Mouse (Mus musculus) hindbrain, embryonic 16.5 days (tissue): Measurements from ENCODE around the gene Ccdc152. TPM values are rescaled to one million over a fixed set of nuclear protein-coding genes. Genes with fewer than 3 reads are reported as not detected.

Source experiments
- ATAC-seq: fragments of 200-750 bp; cut with Nextera tagmentation; 2 replicates; pipeline ENCODE4 v1.8.0; 2017; ENCODE audit warnings: moderate TSS enrichment, moderate library complexity
- H3K27ac ChIP-seq: fragments of 300-500 bp; sonication (generic); 2 replicates; pipeline ENCODE4 v1.5.1; 2014; ENCODE audit warnings: low read depth, mild to moderate bottlenecking, control low read depth, low read length, moderate library complexity
- H3K27me3 ChIP-seq: fragments of 300-500 bp; sonication (generic); replicated peaks from 2 replicates; pipeline ENCODE4 v1.6.1; 2014; ENCODE audit warnings: low read length; ENCODE audit not compliant: control insufficient read depth, insufficient read depth
- H3K36me3 ChIP-seq: fragments of 300-500 bp; sonication (generic); 2 replicates; pipeline ENCODE4 v1.6.1; 2014; ENCODE audit warnings: mild to moderate bottlenecking, low read length, moderate library complexity, mixed read lengths; ENCODE audit not compliant: control insufficient read depth, insufficient read depth
- H3K4me1 ChIP-seq: fragments of 300-500 bp; sonication (generic); 2 replicates; pipeline ENCODE4 v1.6.1; 2014; ENCODE audit warnings: low read depth, low read length; ENCODE audit not compliant: control insufficient read depth, insufficient read depth
- H3K4me2 ChIP-seq: fragments of 300-500 bp; sonication (generic); 2 replicates; pipeline ENCODE4 v1.6.1; 2014; ENCODE audit warnings: mild to moderate bottlenecking, low read length, control low read depth, moderate library complexity
- H3K4me3 ChIP-seq: fragments of 300-500 bp; sonication (generic); 2 replicates; pipeline ENCODE4 v1.5.1; 2014; ENCODE audit warnings: mild to moderate bottlenecking, low read length, control low read depth, moderate library complexity
- H3K9ac ChIP-seq: fragments of 300-500 bp; sonication (generic); 2 replicates; pipeline ENCODE4 v1.6.1; 2014; ENCODE audit warnings: low read depth, mild to moderate bottlenecking, control low read depth, low read length, moderate library complexity
- H3K9me3 ChIP-seq: fragments of 300-500 bp; sonication (generic); 2 replicates; pipeline ENCODE4 v1.6.1; 2014; ENCODE audit warnings: mild to moderate bottlenecking, low read length, moderate library complexity; ENCODE audit not compliant: control insufficient read depth
- WGBS: fragments of 180-500 bp; shearing (Covaris S2); extraction: QIAGEN DNeasy Blood & Tissue Kit; methylation state at CpG from one replicate; pipeline ENCODE4 v1.1.7; 2014; 5-methylcytosine and 5-hydroxymethylcytosine counted together
- polyA plus RNA-seq: library from polyadenylated mRNA; unstranded; fragments of >200 nt; fragmentation: Nextera tagmentation; extraction: Ambion mirVana; gene quantifications from 2 replicates; pipeline ENCODE4 v1.2.1, GENCODE M21; 2015

Gene Ccdc152
- polyA plus RNA-seq, 1 experiment from 2014 or later: 0.25 TPM

DNA sequence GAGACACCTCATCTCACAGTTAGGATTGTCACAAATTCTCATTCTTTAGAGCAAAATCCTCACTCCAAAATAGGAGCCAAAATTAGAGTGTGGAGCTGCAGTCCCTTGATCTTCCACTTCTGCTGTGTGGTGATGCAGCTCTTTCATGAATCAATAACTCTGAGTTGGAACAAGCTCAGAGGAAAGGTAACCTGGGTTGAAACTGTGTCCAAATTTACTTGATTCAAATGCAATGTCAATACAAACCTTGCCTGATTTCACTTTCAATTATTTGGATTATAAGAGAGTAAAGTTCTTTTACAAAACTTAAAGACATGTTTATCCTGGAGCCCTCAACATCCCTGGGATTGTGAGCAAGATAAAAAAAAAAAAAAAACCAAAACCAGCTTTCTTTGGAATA lies 19.7 kb upstream of the Ccdc152 start:
- Histone ChIP-seq H3K4me1 (no peaks in the 10 kb centered on the region), H3K27me3 (no peaks in the 10 kb centered on the region), H3K4me2 (no peak overlapping the region), H3K27ac (no peak overlapping the region), H3K36me3 (no peaks in the 10 kb centered on the region), H3K4me3 (no peak overlapping the region), H3K9ac (no peak overlapping the region), H3K9me3 (no peaks in the 10 kb centered on the region)
- no peak for ATAC-seq

DNA sequence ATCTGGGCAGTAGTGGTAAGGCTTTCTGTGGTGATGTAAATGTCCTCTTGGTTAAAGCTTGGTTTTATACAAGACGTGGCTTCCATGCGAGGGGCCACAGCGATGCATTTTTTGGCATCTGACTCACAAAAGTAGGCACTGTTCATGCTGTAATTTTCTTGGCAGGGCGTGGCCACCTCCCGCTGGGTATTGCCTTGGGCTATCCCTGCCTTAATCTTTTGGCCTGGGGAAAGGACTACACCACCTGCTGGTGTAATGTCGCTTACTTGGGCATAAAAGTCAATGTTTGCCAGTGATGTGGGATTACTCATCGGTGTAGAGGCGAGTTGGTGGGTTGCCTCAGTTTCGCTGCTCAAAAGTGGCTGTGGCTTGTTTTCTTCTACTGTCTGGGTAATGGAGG lies 16.6 kb upstream of the Ccdc152 start:
- 82% methylated on average over 9 of the region's 9 CpGs for WGBS
- Histone ChIP-seq H3K4me3 (no peak overlapping the region), H3K36me3 (no peaks in the 10 kb centered on the region), H3K4me1 (no peaks in the 10 kb centered on the region), H3K27me3 (no peaks in the 10 kb centered on the region), H3K27ac (no peak overlapping the region), H3K9me3 (no peaks in the 10 kb centered on the region), H3K9ac (no peak overlapping the region), H3K4me2 (no peak overlapping the region)
- no peak for ATAC-seq

DNA sequence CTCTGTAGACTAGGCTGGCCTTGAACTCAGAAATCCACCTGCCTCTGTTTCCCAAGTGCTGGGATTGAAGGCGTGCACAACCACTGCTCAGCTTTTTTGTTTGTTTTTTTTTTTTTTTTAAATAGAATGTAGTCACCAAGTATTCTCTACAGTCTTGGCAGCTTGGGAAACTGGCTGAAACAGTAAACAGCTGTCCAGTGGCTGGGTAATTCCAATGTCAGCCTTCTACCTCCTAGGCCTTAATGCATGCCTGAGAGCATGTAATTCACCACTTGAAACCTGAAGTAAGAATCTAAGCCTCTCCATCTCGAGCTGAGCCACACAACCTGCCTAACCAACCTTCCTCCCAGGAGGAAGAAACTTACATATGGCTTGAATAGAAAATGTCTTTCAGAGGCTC lies 13.3 kb upstream of the Ccdc152 start:
- 84% methylated on average over 2 of the region's 2 CpGs for WGBS
- Histone ChIP-seq H3K4me1 (no peaks in the 10 kb centered on the region), H3K9me3 (no peaks in the 10 kb centered on the region), H3K36me3 (no peaks in the 10 kb centered on the region), H3K4me2 (no peak overlapping the region), H3K27me3 (no peaks in the 10 kb centered on the region), H3K9ac (no peak overlapping the region), H3K4me3 (no peak overlapping the region), H3K27ac (no peak overlapping the region)
- no peak for ATAC-seq

DNA sequence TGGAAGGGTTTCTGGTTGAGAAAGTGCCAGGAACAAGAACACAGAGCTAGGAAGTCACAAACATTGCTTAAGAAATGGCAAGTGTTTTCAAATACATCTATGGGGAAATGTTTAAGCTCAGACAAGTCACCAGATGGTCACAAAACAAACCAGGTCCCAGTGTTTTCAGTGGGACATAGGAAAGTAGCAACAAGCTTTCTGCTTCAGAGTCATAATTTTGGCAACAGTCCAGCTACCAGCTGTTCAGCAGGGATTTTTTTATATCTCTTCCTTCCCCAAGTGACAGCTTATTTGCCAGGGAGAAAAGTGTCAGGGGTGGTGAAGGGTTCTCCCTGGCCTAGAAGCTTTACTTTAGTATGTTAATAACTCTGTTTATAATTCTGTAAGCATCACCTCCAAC lies 9.6 kb upstream of the Ccdc152 start:
- H3K27ac ChIP-seq: no peak overlapping the region
- H3K4me3 ChIP-seq: no peak overlapping the region
- ATAC-seq: no peak
- H3K27me3 ChIP-seq: no peaks in the 10 kb centered on the region
- H3K4me2 ChIP-seq: no peak overlapping the region
- no peaks in the 10 kb centered on the region for H3K9me3 ChIP-seq
- H3K9ac ChIP-seq: no peak overlapping the region
- no peaks in the 10 kb centered on the region for H3K4me1 ChIP-seq
- H3K36me3 ChIP-seq: no peaks in the 10 kb centered on the region

DNA sequence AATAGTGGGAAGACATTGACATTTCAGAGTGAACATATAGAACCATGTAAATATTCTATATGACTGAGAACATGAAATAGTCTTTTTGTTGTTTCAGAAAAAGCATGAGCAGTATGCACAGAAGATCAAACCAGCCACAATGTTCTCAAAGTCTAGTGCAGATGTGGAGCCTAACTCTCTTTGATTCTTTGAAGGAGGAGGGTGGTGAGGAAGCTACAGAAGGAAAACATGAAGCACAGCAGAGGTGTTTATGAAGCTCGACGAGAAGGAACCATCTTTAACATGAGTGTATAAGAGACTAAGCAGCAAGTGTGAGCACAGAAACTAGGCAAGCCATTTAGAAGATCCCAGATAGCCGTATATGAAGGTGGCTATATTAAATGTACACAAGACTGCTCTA lies 6.5 kb upstream of the Ccdc152 start:
- 95% methylated on average over 3 of the region's 3 CpGs for WGBS
- ATAC-seq: no peak

DNA sequence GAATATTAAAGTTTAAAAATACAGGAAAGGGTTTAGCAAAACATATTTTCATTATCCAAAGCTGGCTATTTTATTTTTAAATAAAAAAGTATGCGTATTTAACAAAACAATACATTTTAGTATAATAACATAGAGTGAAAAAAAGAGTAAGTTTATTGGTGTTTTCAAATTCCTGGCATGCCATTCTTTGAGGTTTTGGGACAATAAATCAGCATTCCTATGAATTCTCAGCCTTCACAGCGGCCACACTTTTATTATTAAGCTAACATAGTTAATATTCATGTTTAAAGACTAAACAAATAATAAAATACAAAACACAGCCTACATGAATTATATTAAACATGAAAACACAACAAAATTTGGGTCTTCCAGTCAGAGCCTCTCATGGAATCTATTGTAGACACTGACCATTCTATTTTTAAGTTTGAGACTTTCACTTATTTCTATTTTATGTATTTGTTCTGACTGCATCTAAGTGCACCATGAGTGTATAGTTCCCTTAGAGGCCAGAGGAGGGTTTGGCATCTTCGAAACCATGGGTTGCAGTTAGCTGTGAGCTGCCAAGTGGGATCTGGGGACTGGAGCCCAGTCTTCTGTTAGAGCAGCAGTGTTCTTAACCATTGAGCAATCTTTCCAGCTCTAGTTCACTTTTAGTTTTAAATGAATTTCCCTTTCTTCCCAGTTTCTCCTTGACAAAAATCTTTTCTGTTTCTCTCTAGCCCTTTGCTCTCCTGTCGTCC lies 2.8 kb downstream of the Ccdc152 start:
- ATAC-seq: no peak
- Histone ChIP-seq H3K27me3 (no peaks in the 10 kb centered on the region), H3K4me1 (no peaks in the 10 kb centered on the region), H3K27ac (no peak overlapping the region), H3K9ac (no peak overlapping the region), H3K4me3 (no peak overlapping the region), H3K4me2 (no peak overlapping the region), H3K9me3 (no peaks in the 10 kb centered on the region), H3K36me3 (no peaks in the 10 kb centered on the region)
- WGBS: 83% methylated on average over 4 of the region's 4 CpGs

More for the DNA sequence above, 6.5 kb upstream of the Ccdc152 start:
- Histone ChIP-seq H3K27ac (no peak overlapping the region), H3K27me3 (no peaks in the 10 kb centered on the region), H3K9ac (no peak overlapping the region), H3K9me3 (no peaks in the 10 kb centered on the region), H3K4me2 (no peak overlapping the region), H3K4me3 (no peak overlapping the region), H3K4me1 (no peaks in the 10 kb centered on the region), H3K36me3 (no peaks in the 10 kb centered on the region)

DNA sequence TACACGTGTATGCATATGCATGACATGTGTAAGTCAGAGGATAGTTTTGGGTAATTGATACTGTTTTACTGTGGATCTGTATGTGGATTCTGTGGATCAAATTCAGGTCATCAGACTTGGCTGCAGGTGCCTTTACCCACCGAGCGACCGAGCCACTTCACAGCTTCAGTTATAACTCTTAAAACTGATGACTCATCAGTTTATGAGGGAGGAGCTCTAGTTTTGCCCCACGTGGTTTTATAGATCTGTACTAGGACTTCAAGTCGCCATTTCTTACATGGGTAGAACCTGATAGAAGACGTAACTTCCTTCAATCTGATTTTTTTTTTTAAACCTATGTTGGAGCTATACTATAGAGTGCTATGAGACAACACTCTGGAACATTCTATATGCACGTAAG lies 5.7 kb downstream of the Ccdc152 start:
- 88% methylated on average over 8 of the region's 8 CpGs for WGBS
- H3K4me2 ChIP-seq: no peak overlapping the region
- H3K9ac ChIP-seq: no peak overlapping the region
- H3K9me3 ChIP-seq: no peaks in the 10 kb centered on the region
- ATAC-seq: no peak
- H3K27me3 ChIP-seq: no peaks in the 10 kb centered on the region
- H3K27ac ChIP-seq: no peak overlapping the region
- H3K36me3 ChIP-seq: no peaks in the 10 kb centered on the region
- no peak overlapping the region for H3K4me3 ChIP-seq
- H3K4me1 ChIP-seq: no peaks in the 10 kb centered on the region

DNA sequence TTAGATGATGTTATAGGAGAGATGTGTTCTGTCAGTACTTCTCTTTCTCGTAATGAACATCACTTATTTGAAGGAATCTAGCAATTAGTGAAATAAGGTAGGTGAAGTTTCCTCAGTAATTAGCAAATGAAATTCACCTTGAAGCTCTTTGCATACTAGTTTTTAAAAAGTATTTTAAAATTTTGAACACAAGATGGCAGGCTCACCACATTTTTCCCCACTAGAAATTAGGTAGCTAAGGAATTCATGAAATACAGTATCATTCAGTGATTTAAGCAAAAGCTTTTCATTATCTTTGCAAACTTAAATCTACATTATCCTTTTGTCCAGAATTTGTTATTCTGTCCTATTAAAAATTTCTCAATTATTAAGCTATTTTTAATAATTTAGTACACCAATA lies 7.3 kb downstream of the Ccdc152 start:
- ATAC-seq: no peak
- 90% methylated on average over 1 of the region's 1 CpGs for WGBS
- Histone ChIP-seq H3K27me3 (no peaks in the 10 kb centered on the region), H3K4me2 (no peak overlapping the region), H3K9me3 (no peaks in the 10 kb centered on the region), H3K4me3 (no peak overlapping the region), H3K27ac (no peak overlapping the region), H3K4me1 (no peaks in the 10 kb centered on the region), H3K9ac (no peak overlapping the region), H3K36me3 (no peaks in the 10 kb centered on the region)

DNA sequence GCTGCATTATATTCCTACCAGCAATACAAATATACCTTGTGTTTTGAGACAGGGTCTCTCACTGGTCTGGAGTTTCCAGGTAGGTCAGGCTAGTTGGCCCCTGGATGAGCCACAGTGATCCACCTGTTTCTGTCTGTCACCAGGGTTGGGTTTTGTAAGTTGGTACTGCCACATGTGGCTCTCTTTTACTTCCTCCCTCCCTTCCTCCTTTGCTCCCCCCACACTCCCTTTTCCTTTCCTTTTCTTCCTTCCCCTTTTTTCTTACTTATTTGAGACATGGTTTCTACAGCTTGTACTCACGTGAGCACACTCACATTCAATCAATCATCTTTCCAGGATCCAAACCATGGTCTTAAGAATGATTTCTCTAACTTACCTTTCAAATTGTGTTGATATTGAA lies 9.8 kb downstream of the Ccdc152 start:
- ATAC-seq: no peak
- WGBS: 51% methylated on average over 1 of the region's 1 CpGs
- H3K9ac ChIP-seq: no peak overlapping the region

DNA sequence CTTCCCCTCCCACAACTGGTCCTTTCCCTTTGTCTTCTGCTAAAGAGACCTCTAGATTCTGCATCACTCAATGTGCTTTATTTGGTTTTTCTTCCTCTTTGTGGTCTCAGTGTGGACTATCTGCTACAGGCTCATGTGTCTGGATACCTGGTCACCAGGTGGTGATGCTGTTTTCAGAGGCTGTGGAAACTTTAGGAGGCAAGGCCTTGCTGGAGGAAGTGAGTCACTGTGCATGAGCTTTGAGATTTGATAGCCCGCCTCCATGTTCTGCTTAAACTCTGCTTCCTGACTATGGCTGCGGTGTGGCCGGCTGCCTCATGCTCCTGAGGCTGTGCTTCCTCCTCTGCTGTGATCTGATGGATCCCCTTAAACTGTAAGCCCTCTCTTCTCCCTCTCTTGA lies 12.9 kb downstream of the Ccdc152 start:
- no peak overlapping the region for H3K4me3 ChIP-seq
- H3K36me3 ChIP-seq: no peaks in the 10 kb centered on the region
- H3K9ac ChIP-seq: no peak overlapping the region
- H3K27ac ChIP-seq: no peak overlapping the region
- no peaks in the 10 kb centered on the region for H3K4me1 ChIP-seq
- no peak for ATAC-seq
- 82% methylated on average over 3 of the region's 3 CpGs for WGBS
- no peaks in the 10 kb centered on the region for H3K9me3 ChIP-seq
- H3K4me2 ChIP-seq: no peak overlapping the region
- H3K27me3 ChIP-seq: no peaks in the 10 kb centered on the region

More for the DNA sequence above, 9.8 kb downstream of the Ccdc152 start:
- H3K4me1 ChIP-seq: no peaks in the 10 kb centered on the region
- no peaks in the 10 kb centered on the region for H3K27me3 ChIP-seq
- no peak overlapping the region for H3K4me3 ChIP-seq
- H3K27ac ChIP-seq: no peak overlapping the region
- no peaks in the 10 kb centered on the region for H3K36me3 ChIP-seq
- H3K4me2 ChIP-seq: no peak overlapping the region
- H3K9me3 ChIP-seq: no peaks in the 10 kb centered on the region
